Mouse (Mus musculus) heart, adult 18-20 months (tissue): Measurements from ENCODE around the gene Pah. TPM values are rescaled to one million over a fixed set of nuclear protein-coding genes. Genes with fewer than 3 reads are reported as not detected.
A peak's percentile ranks its signal among the peaks of the same experiment; 100 is the strongest.

Experiments
- DNase-seq, 2 experiments: peaks; one replicate each; pipeline ENCODE4 v3.0.0; 2021 to 2022; ENCODE audit warnings: mixed read lengths in 1 of 2
- total RNA-seq, 2 experiments: library from RNA; stranded (reverse); gene quantifications; 2 replicates each; pipeline ENCODE4 v1.2.3; 2021

Gene Pah
- total RNA-seq, 2 experiments from 2014 or later: 39.7 to 47.2 TPM

- no peak for DNase-seq
These were observed 19.3 kb upstream of the Pah start for GRCm38 (mm10) chr10:87502283-87502682.

GRCm38 (mm10) chr10:87503946-87504345, 17.6 kb upstream of the Pah start:
- DNase-seq: peak; percentile 20 to 70

- no peak for DNase-seq
These were observed 13.0 kb upstream of the Pah start for GRCm38 (mm10) chr10:87508581-87508980.

- no peak for DNase-seq
These were observed 8.5 kb upstream of the Pah start for GRCm38 (mm10) chr10:87513052-87513451.

- no peak for DNase-seq
These were observed 3.0 kb upstream of the Pah start for GRCm38 (mm10) chr10:87518585-87518984.

- DNase-seq: no peak
These were observed 1.0 kb upstream of the Pah start for GRCm38 (mm10) chr10:87520401-87521116.

GRCm38 (mm10) chr10:87534172-87534571, 12.6 kb downstream of the Pah start:
- DNase-seq: no peak

GRCm38 (mm10) chr10:87545759-87546158, 24.2 kb downstream of the Pah start:
- DNase-seq: no peak

GRCm38 (mm10) chr10:87546299-87547234, 25.0 kb downstream of the Pah start:
- DNase-seq: no peak

GRCm38 (mm10) chr10:87552726-87553125, 31.1 kb downstream of the Pah start:
- peak; percentile 55 to 66 for DNase-seq

GRCm38 (mm10) chr10:87556441-87556840, 34.8 kb downstream of the Pah start:
- DNase-seq: no peak

GRCm38 (mm10) chr10:87563818-87564217, 42.2 kb downstream of the Pah start:
- DNase-seq: peak; percentile 9 to 47

GRCm38 (mm10) chr10:87565712-87566111, 44.1 kb downstream of the Pah start:
- DNase-seq: peak in 1 of 2 experiments; percentile 58

GRCm38 (mm10) chr10:87572500-87572899, 50.9 kb downstream of the Pah start:
- peak in 1 of 2 experiments; percentile 12 for DNase-seq

- DNase-seq: peak in 1 of 2 experiments; percentile 18
These were observed 65.1 kb downstream of the Pah start for GRCm38 (mm10) chr10:87586696-87587095.

GRCm38 (mm10) chr10:87593916-87594315, 72.3 kb downstream of the Pah start:
- peak; percentile 20 to 74 for DNase-seq

- peak; percentile 27 to 56 for DNase-seq
These were observed 74.9 kb downstream of the Pah start for GRCm38 (mm10) chr10:87596361-87597074.

- DNase-seq: no peak
These were observed 75.6 kb downstream of the Pah start for GRCm38 (mm10) chr10:87597075-87597677.

GRCm38 (mm10) chr10:87602151-87602550, 80.6 kb downstream of the Pah start:
- no peak for DNase-seq

- DNase-seq: no peak
These were observed 103.6 kb downstream of the Pah start for GRCm38 (mm10) chr10:87625196-87625595.
